Mouse (Mus musculus): ENCODE measurements at regions not wholly inside any gene's neighbourhood (a gene's known extent, or its start where the extent isn't known, plus 50 kb on each side); places are given as distances from the start of the nearest gene placed in this dataset.

GRCm38 (mm10) chr14:76695691-76696355, 139.1 kb upstream of the Serp2 start:
- TF ChIP-seq CTCF (IDR thresholded peaks at IDR 0.05; ENCODE audit: borderline replicate concordance, control insufficient read depth, extremely low read depth, insufficient read depth, low read length, poor library complexity) = no peak
- TF ChIP-seq POLR2A (IDR thresholded peaks at IDR 0.05; ENCODE audit: control insufficient read depth, extremely low read depth, insufficient read depth, low read length, poor library complexity) = no peak

Data from thymus, adult 2 months (tissue).